Mouse (Mus musculus) cerebellum, adult 18-20 months (tissue): ENCODE measurements at regions not wholly inside any gene's neighbourhood (a gene's known extent, or its start where the extent isn't known, plus 50 kb on each side); places are given as distances from the start of the nearest gene placed in this dataset.

ENCODE experiments used
- DNase-seq, 2 experiments: peaks; one replicate each; pipeline ENCODE4 v3.0.0; 2021

DNA sequence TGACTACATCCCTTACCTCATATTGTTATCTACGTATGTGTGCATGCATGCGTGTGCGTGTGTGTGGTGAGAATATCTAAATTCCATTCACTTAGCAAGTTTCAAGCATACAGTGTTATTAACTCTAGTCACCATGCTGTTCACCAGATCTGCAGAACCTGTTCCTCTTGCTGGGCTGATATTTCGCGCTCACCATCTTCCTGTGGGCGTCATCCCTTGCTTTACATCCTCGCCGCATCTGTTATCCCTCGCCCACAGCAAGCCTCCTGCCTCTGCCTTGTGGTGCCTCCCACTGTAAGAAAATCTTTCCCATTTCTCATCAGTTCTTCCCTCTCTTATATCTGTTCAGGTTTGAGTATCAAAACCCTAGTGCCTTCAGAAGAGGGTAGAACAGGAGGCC, 124.4 kb upstream of the Atp2b1 start:
- no peak for DNase-seq

DNA sequence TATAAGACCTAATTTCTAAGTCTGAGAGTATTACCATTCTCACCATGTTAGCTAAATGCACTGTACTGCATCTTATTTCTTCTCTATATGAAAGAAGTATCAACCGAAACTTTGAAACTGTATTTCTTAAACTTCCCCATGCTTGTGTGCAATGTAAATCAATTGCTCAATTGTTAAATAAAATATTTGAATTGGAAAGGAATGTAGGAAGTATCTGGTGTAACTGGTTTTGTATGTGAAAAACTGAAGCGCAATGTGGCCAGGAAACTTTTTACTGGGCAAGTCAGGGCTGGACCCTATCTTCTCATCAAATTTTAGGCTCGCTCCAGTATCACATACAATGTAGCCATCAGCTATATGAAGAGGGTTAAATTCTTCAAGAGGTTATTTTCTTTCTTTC, 123.8 kb upstream of the Atp2b1 start:
- DNase-seq = no peak

DNA sequence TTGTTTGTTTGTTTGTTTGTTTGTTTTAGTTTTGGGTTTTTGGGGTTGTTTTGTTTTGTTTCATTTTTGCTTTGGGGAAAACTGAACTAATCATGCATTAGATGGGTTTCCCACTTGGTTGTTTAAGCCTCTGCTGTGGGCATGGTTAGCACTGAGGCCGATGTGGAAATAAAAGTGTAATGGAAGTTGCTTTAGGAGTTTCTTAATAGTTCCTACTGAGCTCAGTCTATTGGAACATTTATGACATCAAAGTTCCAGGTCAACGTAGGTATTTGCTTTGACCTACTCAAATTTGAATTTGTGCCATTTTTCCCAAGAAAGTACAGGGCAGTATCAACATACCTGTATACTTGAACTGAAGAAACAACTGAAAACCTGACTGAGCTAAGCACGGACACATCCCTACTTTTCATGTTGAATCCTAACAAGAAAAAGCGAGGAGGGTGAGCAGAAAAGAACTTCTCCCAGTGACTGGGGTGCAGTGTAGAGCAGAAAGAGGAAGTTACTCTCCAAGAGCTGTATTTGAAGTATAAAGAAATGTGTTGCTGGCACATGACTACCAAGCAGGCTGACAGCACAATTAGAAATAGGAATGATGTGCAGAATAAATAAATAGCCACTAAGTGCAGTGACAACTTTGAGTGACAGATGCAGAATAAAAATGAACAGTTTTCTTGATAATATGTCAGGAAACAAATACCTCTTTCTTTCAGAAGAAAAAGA, 122.0 kb upstream of the Atp2b1 start:
- DNase-seq = no peak

DNA sequence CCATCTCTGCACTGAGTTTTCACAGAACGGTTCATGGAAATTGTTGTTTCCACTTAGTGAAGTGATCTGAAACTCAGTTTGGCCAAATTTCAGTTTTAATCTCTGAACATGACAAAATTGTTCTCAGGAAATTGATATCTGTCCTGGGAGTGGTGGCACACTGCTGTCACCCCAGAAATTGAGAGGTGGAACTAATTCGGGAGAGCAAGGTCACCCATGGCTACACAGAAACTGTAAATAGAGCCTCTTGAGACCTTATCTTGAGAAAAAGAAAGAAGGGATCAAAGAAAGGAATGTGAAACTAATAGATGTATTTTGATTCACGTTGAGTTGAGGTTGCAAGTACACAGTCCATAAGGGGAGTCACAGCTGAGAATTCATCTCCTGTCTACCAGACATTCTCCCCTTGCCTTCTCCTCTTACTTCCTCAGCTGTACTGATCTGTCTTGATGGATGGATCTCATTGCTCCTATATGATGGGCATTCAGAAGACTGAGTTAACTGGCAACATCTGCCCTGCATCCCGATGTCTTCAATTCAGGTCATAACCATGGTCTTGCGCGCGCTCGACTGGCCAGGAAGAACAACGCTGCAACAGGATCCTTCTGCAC, 120.2 kb upstream of the Atp2b1 start:
- no peak for DNase-seq

DNA sequence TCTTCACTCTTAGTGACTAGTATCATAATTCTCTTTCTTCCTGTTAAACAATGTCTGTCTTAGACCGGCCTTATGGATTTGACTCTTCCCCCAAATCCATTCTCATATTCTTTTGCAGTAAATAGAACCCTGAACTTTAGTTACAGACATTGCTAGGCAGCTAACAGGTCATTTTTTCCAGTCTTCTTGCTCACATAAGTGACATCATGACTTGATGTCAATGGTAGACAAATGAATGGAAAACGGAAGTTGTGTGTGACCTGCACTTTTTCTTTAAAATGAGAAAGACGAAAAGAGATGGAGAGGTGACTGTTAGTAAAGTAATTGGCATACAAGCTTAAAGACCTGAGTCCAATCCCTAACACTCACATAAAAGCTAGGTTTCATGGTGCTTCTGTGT, 118.2 kb upstream of the Atp2b1 start:
- no peak for DNase-seq

DNA sequence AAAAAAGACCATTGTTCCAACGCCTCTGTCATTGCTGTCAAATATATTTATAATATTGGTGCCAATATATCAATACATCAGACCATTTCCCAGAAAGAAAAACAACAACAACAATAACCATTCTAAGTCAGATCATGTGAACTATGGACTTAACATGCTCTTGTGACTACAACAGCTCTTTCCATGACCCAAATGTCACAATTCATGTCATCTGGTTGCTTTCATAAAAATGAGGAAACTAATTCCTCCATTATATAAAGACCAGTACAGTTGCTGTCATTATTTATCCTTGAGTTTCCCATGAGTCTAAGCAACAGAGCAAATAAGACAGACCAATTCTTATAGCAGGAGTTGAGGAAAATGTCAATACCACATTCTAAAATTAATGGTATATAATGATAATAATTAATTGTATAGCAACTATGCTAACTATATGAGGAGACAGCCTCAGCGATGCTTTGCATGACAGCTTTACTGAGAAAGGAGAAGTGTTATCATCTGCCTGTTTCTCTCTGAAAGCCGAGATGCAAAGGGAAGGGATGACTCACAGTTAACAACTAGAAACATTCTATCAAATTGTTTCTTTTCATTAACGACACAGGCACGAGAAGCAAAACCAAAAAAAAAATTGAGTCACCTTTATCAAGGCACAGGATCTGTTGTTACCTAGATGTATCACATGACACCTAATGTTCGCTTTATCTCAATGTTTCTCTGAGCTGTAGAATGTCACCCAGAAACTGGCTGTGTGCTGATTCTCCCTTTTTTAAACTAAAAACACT, 115.4 kb upstream of the Atp2b1 start:
- no peak for DNase-seq

DNA sequence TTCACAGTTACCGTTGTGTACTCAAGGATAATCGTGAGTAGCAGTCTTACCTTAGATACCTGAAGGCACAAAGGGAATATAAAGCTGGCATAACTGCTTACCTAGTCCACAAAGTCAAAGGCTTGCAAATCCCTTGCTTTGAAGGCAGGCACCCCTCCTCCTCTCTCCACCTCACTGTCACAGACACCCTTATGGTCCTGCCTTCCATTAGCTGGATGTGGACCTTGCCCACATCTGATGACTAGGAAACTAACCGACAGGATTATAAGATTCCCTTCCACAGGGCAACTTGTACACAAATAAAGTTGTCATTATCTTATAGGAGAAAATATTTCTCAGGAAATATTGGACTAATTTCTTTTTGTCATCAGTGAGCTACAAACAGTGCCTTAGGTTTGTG, 114.4 kb upstream of the Atp2b1 start:
- no peak for DNase-seq

DNA sequence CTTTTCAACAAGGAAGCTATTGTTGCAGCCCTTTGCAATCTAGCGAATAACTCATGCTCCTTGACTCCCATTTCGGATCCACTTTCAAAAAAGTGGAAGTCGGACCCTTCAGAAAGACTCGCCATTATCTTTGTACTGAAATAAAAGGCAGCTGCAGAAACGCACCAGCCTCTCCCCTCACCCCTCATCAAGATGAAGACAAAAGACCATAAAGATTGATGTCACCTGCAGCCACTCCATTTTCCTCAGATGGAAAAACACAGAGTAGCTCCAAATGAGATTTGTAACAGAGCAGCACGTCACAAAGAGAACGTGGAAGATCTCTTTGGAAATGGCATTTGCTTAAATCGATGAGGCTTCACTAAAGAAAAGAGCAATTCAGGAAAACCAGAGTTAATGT, 113.3 kb upstream of the Atp2b1 start:
- no peak for DNase-seq

DNA sequence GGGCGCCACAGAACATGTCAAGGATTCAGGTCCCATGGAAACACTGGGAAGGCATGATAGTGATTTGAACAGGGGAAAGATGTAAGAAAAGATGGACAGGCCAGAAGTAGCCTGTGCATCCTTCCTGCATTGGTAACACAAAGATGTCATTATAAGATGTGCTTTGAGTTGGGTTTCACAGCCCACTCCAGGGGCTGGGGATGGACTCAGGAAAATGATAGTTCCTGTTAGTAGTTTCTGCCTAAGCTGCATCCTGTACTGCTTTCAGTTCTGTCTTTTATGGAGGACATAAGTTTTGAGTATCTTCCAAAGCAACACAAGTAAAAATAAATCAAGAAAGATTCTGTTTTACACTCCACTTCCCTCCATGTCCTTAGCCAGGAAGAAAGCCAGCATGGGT, 109.2 kb upstream of the Atp2b1 start:
- no peak for DNase-seq

DNA sequence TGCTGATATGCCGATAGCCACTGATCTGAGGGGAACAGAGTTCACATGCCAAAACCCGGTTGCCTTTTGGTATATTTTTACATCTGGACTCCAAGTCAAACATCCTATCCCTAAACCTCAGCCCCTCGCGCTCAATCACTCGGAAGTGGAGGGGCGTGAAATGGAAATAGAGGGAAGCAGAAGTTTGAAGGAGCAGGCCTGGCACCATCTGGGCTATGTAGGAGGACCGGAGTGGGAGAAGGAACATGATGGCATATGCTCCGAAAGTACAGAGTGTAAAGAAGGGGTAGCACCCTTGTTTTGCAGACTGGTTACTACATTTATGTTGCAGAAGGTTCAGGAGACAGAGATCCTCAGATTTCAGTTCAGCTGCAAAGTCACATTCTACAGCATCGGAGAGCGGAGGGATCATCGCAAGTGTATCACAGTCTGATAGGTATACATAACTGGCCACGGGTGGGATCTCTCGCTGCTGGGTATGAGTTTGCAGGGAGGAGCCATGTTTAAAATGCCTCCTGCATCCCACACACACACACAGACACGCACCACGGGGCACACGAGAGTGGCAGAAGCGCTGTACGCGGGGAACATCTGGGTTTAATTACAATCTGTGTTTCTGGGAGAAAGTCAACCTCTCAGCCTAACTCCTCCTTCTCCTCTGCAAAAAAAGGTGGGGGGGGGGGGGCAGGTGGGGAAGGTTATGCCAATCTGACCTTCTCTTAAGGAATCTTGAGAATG, 107.2 kb upstream of the Atp2b1 start:
- no peak for DNase-seq

DNA sequence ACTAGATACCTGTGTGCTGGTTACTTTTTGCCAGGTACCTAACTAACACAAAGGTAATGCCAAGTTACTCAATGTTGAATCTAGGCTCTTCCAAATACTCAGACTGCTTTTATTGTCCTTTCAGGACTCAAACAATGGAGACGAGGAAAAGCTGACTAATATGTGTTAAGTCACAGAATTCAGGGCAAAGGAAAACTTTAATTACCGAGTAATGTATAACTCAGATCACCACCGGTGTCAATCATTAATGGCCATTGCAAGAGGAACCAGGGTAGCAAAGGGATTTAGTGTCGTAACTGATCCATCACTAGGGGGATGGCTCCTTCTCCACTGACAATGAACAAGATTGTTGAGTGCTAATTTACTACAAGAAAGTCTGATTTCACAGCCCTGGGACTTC, 105.6 kb upstream of the Atp2b1 start:
- no peak for DNase-seq

DNA sequence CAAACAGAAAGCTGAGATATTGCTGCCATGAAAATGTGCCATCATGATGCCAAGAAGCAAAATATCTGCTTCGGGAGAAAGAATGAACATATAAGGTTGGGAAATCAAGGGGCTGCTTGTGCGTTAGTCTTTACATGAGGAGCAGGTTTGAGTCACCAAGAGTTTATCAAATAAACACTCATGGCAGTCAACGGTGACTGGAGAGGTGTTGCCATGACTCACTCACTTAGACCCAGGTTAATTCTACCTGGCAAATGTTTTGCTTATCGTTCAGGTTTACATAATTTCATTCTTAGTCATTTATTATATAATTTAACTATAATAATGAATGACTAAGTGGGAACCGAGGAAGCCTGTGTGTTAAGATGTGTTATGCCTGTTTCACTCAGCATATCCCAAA, 85.2 kb upstream of the Atp2b1 start:
- DNase-seq = no peak

DNA sequence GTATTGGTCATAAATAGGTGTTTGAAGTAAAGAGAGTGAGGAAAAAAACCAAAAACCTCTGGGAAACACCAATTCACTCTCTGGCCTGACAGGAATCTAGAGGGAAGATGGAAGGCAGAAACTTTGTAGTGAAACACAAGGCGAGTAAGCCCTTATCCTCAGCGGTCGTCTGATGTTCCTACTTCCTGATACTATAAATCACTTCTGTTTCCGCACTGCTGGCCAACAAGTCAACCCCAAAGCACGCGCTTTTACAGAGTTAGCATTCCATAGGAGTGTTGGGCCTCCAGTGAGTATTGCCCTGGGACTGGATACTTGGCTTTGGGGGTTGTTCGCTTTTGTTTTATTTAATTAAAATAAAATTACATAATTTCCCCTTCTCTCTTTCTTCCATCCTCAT, 82.7 kb upstream of the Atp2b1 start:
- no peak for DNase-seq

DNA sequence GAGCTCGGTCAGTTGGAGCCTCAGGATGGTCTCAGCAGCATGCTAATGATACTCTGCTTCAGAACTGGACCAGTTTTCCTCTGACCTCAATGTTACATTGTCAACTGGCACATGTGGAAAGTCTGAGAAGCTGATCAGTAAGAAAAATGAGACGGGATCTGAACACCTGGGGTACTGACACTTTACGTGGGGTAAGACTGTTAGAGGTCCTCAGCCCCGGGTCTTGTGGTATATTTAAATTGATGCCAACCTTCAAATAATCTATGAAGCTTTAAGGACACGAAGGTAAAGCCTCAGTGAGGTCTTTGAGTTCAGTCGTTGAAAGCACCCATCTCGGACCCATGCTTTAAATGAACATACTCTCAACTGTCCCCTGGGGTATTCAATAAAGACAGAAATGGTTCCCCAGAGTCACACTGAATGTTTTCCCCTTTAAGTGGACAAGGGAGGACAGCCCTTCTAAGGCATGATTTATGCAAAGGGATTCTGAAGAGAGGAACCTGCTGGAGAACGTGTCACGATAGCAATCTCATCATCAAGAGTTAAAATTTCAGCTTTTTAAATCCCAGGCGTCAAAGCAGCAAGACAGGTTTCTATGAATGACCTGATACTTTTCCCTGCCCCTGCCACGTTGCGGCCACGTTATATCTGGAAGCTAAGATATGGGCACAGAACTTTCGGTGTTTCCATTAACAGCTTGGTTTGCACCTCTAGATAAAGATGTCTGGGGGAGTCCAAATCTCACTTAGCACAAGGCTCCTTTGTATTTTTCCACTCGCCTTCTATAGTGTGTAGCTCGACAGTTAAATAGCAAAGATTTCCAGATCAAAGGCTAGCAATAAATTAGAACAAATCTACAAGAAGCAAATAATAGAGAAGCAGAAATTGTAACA, 76.7 kb upstream of the Atp2b1 start:
- DNase-seq = no peak

DNA sequence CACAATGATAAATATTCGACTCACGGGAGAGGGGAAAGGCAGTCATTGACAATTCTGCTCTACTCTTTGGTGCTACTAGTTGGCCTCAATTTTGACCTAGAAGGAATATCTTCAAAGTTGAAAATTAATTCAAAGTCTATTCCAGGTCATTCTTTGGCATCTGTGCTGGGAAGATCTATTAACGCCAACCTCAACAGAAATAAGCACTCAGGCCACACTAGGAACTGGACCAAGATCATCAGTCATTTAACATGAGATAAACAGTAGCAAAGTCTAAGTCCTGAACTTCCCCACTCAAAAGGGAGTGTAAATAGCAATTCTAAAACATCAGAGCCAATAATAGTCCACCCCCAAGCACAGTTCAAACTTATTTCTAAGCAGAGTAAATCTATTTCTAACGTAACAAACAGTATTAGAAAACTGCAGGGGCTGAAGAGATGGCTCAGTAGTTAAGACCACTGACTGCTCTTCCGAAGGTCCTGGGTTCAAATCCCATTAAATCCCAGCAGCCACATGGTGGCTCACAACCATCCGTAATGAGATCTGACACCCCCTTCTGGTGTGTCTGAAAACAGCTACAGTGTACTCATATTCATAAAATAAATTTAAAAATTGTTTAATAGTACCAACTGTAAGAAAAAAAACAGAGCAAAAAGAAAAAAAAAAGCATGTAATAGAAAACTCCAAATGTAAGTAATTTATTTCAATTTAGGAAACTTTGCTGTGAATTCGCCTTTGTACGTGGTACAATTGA, 75.1 kb upstream of the Atp2b1 start:
- DNase-seq = no peak

DNA sequence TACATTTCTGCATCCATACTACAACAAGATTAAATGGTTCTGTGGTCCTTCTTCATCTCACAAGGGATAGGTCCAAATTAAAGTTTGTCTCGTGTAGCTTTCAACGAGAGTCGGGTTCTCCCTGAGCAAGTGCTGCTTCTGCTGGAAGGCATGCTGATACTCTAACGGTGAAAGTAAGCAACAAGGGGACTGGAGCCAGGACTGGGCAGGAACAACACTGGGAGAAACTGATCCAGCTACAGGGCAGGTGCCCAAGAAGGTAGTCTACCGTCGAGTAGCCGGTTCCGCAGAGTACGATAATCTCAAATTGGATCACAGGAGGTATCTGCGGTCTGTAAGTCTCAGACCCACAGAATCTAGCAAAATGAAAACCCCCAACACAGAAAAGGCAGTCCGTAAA, 74.2 kb upstream of the Atp2b1 start:
- no peak for DNase-seq

DNA sequence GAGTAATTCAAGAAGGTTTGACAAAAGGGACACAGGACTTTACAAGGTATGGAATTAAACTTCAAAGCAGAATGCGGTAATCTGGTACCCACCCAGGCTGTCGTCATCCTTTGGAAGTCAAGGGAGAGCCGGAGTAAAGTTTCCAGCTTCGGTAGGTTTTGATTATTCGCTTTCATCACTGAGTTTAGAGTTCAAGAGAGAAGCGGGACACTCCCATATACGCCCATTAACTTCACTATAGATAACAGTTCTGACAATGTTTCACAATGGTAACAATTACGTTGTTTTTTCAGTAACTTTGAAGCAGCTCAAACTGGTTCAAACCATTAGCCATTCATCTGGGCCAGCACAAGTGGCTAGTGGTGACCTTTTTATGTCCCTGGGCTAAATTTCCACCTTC, 73.8 kb upstream of the Atp2b1 start:
- DNase-seq = no peak

DNA sequence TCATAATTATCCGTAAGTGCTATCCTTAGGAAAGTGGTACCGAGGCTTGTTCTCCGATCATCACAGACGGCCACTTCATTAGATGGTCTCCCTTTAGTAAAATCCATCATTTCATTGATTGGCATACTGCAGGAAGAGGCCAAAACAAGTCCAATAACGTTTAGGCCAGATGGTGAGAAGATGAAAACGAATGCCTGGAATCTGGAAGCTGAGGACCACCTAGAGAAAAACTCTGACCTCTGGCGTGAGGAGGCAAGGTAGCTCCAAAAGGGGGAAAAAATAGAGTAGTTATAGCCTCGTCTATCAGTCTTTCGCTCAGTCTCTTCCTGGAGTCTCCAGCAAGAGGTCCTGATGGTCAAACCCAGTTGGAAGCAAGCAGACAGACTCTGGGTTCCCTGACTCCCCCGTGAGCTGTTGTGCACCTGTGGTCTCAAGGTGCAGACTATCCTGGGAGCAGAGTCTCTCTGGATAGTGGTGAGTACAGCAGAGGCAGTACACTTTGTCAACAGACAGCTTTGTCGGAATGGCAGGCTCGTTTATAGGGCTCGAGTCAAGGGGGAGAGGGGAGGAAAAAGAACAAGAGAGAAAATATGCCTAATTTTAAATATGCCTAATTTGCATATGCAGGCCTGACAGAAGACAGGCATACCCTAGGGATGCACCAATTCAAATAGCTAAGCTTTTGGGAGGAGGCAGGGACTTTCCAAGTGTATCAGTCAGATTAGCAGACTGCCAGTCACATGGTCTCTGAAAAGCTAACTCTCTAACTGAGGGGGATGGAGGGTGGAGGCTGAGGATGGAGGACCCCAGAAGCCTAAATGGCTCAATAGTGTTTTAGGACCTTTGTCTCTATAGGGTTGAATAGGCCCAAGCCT, 73.0 kb upstream of the Atp2b1 start:
- DNase-seq = no peak

DNA sequence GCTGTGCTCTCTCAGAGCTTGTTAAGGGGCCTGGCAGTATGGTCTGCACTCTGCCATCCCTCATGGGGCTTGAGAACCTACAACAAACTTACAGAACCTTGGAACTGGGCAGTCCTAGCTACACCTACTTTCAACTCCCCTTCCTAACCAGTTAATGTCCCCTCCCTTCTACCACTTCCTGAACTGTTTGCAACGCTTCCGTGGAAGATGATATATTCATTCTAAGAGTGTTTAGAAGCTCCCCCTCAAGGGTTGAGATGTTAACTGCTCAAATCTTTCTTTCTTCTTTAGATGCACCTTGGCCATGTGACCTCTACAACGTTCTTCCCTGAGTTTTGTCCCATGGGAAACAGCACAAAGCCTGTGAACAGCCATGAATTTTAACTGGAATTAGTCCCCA, 72.3 kb upstream of the Atp2b1 start:
- no peak for DNase-seq

DNA sequence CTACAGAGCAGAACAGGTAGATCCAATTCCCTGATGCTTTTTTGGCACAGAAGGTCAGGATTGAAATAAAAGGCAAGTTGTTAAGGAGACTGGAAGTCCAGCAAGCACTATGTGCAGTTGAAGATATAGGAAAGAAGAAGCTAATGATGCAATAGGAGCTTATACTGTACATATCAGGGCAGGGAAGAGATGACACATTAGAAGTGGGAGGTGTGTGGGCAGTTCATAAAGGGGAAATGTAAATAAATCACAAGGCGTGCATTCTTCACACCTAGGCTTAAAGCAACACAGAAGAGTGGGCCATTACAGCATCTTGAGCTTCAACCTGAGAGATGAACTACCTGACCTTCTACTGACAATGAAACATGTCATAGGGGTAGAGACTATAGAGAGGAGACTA, 71.5 kb upstream of the Atp2b1 start:
- no peak for DNase-seq

DNA sequence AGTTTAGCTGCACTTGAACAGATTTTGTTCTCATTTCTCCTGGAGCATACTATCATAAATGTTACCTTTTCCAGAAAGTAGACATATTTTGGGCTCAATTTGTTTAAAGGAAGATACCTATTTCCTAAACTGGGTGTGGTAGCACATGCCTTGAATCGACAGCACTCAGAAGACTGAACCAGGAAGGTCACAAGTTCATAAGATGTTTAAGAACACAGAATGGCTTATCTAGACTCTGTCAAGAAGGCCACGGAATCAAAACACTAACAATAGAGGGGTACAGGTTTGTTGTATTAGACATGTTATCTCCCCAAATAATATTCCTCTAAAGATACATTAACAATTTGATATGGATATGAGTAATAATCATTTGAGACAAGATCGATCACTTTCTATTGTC, 64.4 kb upstream of the Atp2b1 start:
- DNase-seq = no peak
